ENCODE assay signal across 8 mouse cellular contexts in the genomic region with DNA sequence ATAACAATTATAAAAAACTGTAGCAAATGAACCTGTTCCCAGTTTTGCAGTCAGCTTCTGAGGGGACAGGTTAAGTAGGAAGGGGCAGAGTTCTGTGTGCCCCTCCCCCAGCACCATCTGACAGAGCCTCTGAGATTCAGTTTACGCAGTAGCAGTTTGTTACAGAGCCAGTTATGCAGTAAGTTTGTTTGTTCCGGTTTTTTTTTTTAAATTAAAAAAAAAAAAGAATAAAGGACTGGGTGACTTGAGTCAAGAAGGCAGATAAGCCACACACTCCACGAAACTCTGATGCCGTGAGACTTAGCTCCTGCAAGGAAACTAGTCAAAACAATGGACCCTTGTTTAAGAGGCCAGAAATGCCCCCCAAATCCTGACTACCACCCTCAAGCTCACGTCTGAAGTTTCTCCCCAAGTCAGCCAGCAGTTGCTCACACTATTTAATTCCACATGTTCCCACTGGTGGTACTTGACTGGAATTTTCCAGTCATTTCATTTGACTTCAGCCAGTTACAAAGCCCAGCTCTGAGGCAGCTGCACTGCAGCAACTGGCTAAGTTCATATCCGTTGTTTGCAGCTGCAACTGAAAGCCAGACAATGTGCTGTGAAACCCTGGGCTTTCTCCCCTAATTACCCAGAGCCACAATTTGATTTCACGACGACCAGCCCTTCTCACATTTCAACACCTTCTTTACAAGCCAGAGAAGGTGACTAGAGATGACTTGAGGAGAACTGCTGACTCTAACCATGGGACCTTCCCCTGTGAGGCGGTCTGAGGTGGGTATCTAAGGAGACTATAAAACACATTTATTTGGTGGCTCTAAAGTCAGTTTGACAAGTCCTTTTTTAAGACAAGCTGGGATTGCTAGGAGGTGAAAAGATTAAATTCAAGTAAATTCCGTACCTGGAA. TPM values are rescaled to one million over a fixed set of nuclear protein-coding genes. Genes with fewer than 3 reads are reported as not detected.
DNase-seq lines count a peak whose midpoint lies in the region; ATAC-seq and TF ChIP-seq lines count a peak whose summit lies in the region.
"Had no signal": no experiment of that assay in that cellular context is flagged by ENCODE, and none has a peak within 500 bp of the region (broad histone marks: within the 10 kb centered on the region; RNA-seq: fewer than 3 reads in every experiment).

No protein-coding gene starts in this region.

- no peaks in the 10 kb centered on the region for H3K36me3 ChIP-seq in kidney, adult 2 months (ENCODE audit: control insufficient read depth, insufficient read depth, low read length)
- H3K36me3 ChIP-seq in heart, postnatal 0 days (replicated peaks; ENCODE audit: control insufficient read depth, insufficient read depth, low read length): peaks cover 11% of the 10 kb centered on the region; the same call in 1 of the 2 replicates
- H3K36me3 ChIP-seq in midbrain, embryonic 12.5 days: peaks cover 27% of the 10 kb centered on the region

- intact Hi-C loops in left cerebral cortex, postnatal 4 days (cut with DNase I): no loop called here

- ATAC-seq in heart, postnatal 0 days (ENCODE audit: insufficient read depth, low read depth): no peak
- ATAC-seq in midbrain, embryonic 12.5 days (ENCODE audit: low FRiP score, low read depth): peak; percentile 9; the same call in 1 of the 2 replicates
- no peak for ATAC-seq in CD4-positive, CD25-positive, alpha-beta regulatory T cell, adult 4 months

- TF ChIP-seq CTCF in kidney, adult 2 months (conservative IDR thresholded peaks at IDR 0.05; ENCODE audit: insufficient read depth, insufficient read length, low read depth, low read length): no peak
- no peak for TF ChIP-seq CTCF in heart, postnatal 0 days (IDR thresholded peaks at IDR 0.05; ENCODE audit: low read depth)

- H3K9me3 ChIP-seq in heart, postnatal 0 days (replicated peaks; ENCODE audit: control insufficient read depth, low read length): no peaks in the 10 kb centered on the region
- H3K9me3 ChIP-seq in midbrain, embryonic 12.5 days: no peaks in the 10 kb centered on the region

- H3K4me3 ChIP-seq in kidney, adult 2 months (ENCODE audit: insufficient read depth, low read depth, low read length): no peak overlapping the region
- H3K4me3 ChIP-seq in heart, postnatal 0 days (ENCODE audit: low read depth, low read length): no peak overlapping the region
- no peak overlapping the region for H3K4me3 ChIP-seq in midbrain, embryonic 12.5 days

- peak overlapping the region; percentile 62; the same call in 1 of the 2 replicates for H3K27ac ChIP-seq in kidney, adult 2 months (ENCODE audit: insufficient read depth, low read depth, low read length)
- H3K27ac ChIP-seq in heart, postnatal 0 days (ENCODE audit: low read depth): peak overlapping the region; percentile 28; the same call in 1 of the 2 replicates
- peak overlapping the region; percentile 27 for H3K27ac ChIP-seq in midbrain, embryonic 12.5 days (replicated peaks)

- no peak for TF ChIP-seq POLR2A in kidney, adult 2 months (IDR thresholded peaks at IDR 0.05; ENCODE audit: low read depth, low read length)

- WGBS in kidney, adult 2 months: 35% methylated on average over 10 of the region's 10 CpGs
- 23% methylated on average over 10 of the region's 10 CpGs for WGBS in heart, postnatal 0 days
- WGBS in midbrain, embryonic 12.5 days: 22% methylated on average over 10 of the region's 10 CpGs

- DNase-seq in kidney, adult 2 months: peak; percentile 36
- DNase-seq in kidney, adult 11 months: no peak
- peak; percentile 59 for DNase-seq in embryo, embryonic 11 days
- no peak for DNase-seq in heart, postnatal 0 days (ENCODE audit: low spot score)
- no peak for DNase-seq in left cerebral cortex, postnatal 4 days
- DNase-seq: cerebellum, adult 9-11 months had no signal

- no peak for TF ChIP-seq EP300 in heart, postnatal 0 days (IDR thresholded peaks at IDR 0.05; ENCODE audit: low read depth)

- no peaks in the 10 kb centered on the region for H3K27me3 ChIP-seq in kidney, adult 2 months (replicated peaks; ENCODE audit: control insufficient read depth, insufficient read depth, low read length)
- H3K27me3 ChIP-seq in heart, postnatal 0 days (ENCODE audit: control insufficient read depth, insufficient read depth, low read length): no peaks in the 10 kb centered on the region
- no peaks in the 10 kb centered on the region for H3K27me3 ChIP-seq in midbrain, embryonic 12.5 days

- H3K4me2 ChIP-seq in heart, postnatal 0 days (ENCODE audit: low read depth, low read length): no peak overlapping the region
- H3K4me2 ChIP-seq in midbrain, embryonic 12.5 days (replicated peaks): peak overlapping the region; percentile 7; the same call in 1 of the 2 replicates

- 0 out of 2 replicates have a peak overlapping the region, but pooled peaks have one; percentile 14 for H3K9ac ChIP-seq in heart, postnatal 0 days (replicated peaks; ENCODE audit: low read depth, low read length)
- no peak overlapping the region for H3K9ac ChIP-seq in midbrain, embryonic 12.5 days (replicated peaks)

- peaks cover 5% of the 10 kb centered on the region; the same call in 1 of the 2 replicates for H3K4me1 ChIP-seq in kidney, adult 2 months (ENCODE audit: control insufficient read depth, insufficient read depth, low read length)
- peaks cover 29% of the 10 kb centered on the region for H3K4me1 ChIP-seq in heart, postnatal 0 days (ENCODE audit: control insufficient read depth, insufficient read depth)
- peaks cover 49% of the 10 kb centered on the region for H3K4me1 ChIP-seq in midbrain, embryonic 12.5 days

RNA-seq across cellular contexts. Expression of gene Rgmb, which starts 22.1 kb away (rescaled TPM):
- 13.8 and 16.2 TPM in 2 replicates for polyA plus RNA-seq in kidney, adult 2 months (2012; rRNA removed)
- total RNA-seq in heart, postnatal 0 days (2014; rRNA removed; ENCODE audit: low replicate concordance): 15.7 and 26.9 TPM in 2 replicates
- 7.2 and 8.4 TPM in 2 replicates for polyA plus RNA-seq in heart, postnatal 0 days (2015; fragmentation: Nextera tagmentation; extraction: Ambion mirVana)
- 101 and 124 TPM in 2 replicates for polyA plus RNA-seq in midbrain, embryonic 12.5 days (2016; fragmentation: Nextera tagmentation; extraction: Ambion mirVana)
- polyA plus RNA-seq in CD4-positive, CD25-positive, alpha-beta regulatory T cell, adult 4 months (2017; shearing (Covaris generic)): under 1 TPM; 0.56 to 0.60 TPM
- 100 to 1,000 TPM in 1 of 2 experiments, 10 to 100 TPM in 1; 87.3 to 108 TPM for total RNA-seq in left cerebral cortex, postnatal 4 days (2021)

Comparison
In these comparisons a context has a peak if more than half of its experiments do, and no peak if none do; other contexts are left out.
1. DNase-seq: peak in kidney, adult 2 months (single experiment) and embryo, embryonic 11 days (single experiment); none in kidney, adult 11 months (single experiment), heart, postnatal 0 days (single experiment) and left cerebral cortex, postnatal 4 days (single experiment).
2. Peak in every context shown above with its lines, with median percentiles within 50 percentile points of each other: H3K27ac ChIP-seq.